Mouse (Mus musculus) small intestine, adult 2 months (tissue): ENCODE results near the gene Clec18a.

Source experiments
- CTCF ChIP-seq: fragments of 200-500 bp; IDR thresholded peaks from 2 replicates; pipeline ENCODE4 v1.5.1; 2012; ENCODE audit warnings: low read depth, mild to moderate bottlenecking, control low read depth, inconsistent platforms, low read length, moderate library complexity, mixed read lengths; ENCODE audit not compliant: insufficient replicate concordance, insufficient read length; ENCODE audit errors: extremely low read depth
- POLR2A ChIP-seq: fragments of 200-500 bp; IDR thresholded peaks from 2 replicates; pipeline ENCODE4 v1.6.1; 2012; ENCODE audit warnings: low read depth, mild to moderate bottlenecking, control low read depth, inconsistent platforms, low read length, moderate library complexity

DNA sequence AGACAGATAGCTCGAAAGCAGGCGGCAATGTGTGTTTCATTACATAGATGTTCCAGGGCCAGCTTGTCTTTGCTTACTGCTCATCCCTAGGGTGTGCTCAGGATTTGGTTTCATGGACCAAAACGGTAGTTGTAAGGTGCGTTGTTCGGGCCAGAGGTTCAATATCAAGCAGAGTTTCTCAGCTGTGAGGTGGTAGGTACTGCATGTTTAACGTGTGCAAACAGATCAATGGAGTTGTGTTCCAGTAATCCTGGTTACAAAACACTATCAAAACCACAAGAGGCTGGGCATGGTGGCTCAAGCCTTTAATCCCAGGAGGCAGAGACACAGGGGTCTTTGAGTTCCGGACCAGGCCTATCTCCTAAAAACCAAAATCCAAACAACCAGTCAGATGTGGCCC lies 43.1 kb downstream of the Clec18a start:
- TF ChIP-seq POLR2A (no peak), CTCF (no peak)
